Mouse (Mus musculus) thymus, adult 2 months (tissue): Measurements from ENCODE around the gene Gm28047.

Source experiments
- CTCF ChIP-seq: fragments of 200-500 bp; IDR thresholded peaks from 2 replicates; pipeline ENCODE4 v1.5.1; 2012; ENCODE audit warnings: mild to moderate bottlenecking, control low read depth, low read length, moderate library complexity, borderline replicate concordance; ENCODE audit not compliant: control insufficient read depth, poor library complexity, insufficient read depth; ENCODE audit errors: extremely low read depth
- POLR2A ChIP-seq: fragments of 200-500 bp; IDR thresholded peaks from 2 replicates; pipeline ENCODE4 v1.6.1; 2012; ENCODE audit warnings: mild to moderate bottlenecking, low read length, control low read depth, moderate library complexity; ENCODE audit not compliant: control insufficient read depth, poor library complexity, insufficient read depth; ENCODE audit errors: extremely low read depth

GRCm38 (mm10) chr15:102656658-102657057, 31.8 kb upstream of the Gm28047 start:
- TF ChIP-seq CTCF (no peak), POLR2A (no peak)
